Mouse (Mus musculus) forebrain, embryonic 14.5 days (tissue): Measurements from ENCODE around the gene Rassf7. TPM values are rescaled to one million over a fixed set of nuclear protein-coding genes. Genes with fewer than 3 reads are reported as not detected.

ENCODE experiments used
- ATAC-seq: fragments of 200-750 bp; cut with Nextera tagmentation; 2 replicates; pipeline ENCODE4 v1.8.0; 2017; ENCODE audit warnings: mild to moderate bottlenecking, moderate library complexity
- DNase-seq: peaks from one replicate; pipeline ENCODE4 v3.0.0-alpha.2; 2015; ENCODE audit warnings: low spot score
- H3K27ac ChIP-seq: fragments of 300-500 bp; sonication (generic); 2 replicates; pipeline ENCODE4 v1.5.1; 2014; ENCODE audit warnings: low read depth, mild to moderate bottlenecking, control low read depth, low read length, moderate library complexity
- H3K27me3 ChIP-seq: fragments of 300-500 bp; sonication (generic); replicated peaks from 2 replicates; pipeline ENCODE4 v1.6.1; 2014; ENCODE audit warnings: low read length, control low read depth, mixed read lengths; ENCODE audit not compliant: control insufficient read depth, insufficient read depth
- H3K36me3 ChIP-seq: fragments of 300-500 bp; sonication (generic); 2 replicates; pipeline ENCODE4 v1.6.1; 2014; ENCODE audit warnings: low read length, control low read depth; ENCODE audit not compliant: control insufficient read depth, insufficient read depth
- H3K4me1 ChIP-seq: fragments of 300-500 bp; sonication (generic); 2 replicates; pipeline ENCODE4 v1.6.1; 2014; ENCODE audit warnings: antibody characterized with exemption, low read length, control low read depth; ENCODE audit not compliant: control insufficient read depth, insufficient read depth
- H3K4me2 ChIP-seq: fragments of 300-500 bp; sonication (generic); 2 replicates; pipeline ENCODE4 v1.6.1; 2014; ENCODE audit warnings: mild to moderate bottlenecking, control low read depth, low read length
- H3K4me3 ChIP-seq: fragments of 300-500 bp; sonication (generic); 2 replicates; pipeline ENCODE4 v1.5.1; 2014; ENCODE audit warnings: low read depth, low read length, control low read depth
- H3K9ac ChIP-seq: fragments of 300-500 bp; sonication (generic); 2 replicates; pipeline ENCODE4 v1.6.1; 2014; ENCODE audit warnings: mild to moderate bottlenecking, low read length, control low read depth, moderate library complexity
- H3K9me3 ChIP-seq: fragments of 300-500 bp; sonication (generic); replicated peaks from 2 replicates; pipeline ENCODE4 v1.6.1; 2016; ENCODE audit warnings: low read length, control low read depth, mixed read lengths; ENCODE audit not compliant: control insufficient read depth
- WGBS: fragments of 180-500 bp; shearing (Covaris S2); extraction: QIAGEN DNeasy Blood & Tissue Kit; methylation state at CpG from one replicate; pipeline ENCODE4 v1.1.7; 2014; 5-methylcytosine and 5-hydroxymethylcytosine counted together
- polyA plus RNA-seq: library from polyadenylated mRNA; unstranded; fragments of >200 nt; fragmentation: Nextera tagmentation; extraction: Ambion mirVana; gene quantifications from 2 replicates; pipeline ENCODE4 v1.2.1, GENCODE M21; 2014

Rassf7 gene
- polyA plus RNA-seq, result 23.7 and 23.8 TPM in 2 replicates

DNA sequence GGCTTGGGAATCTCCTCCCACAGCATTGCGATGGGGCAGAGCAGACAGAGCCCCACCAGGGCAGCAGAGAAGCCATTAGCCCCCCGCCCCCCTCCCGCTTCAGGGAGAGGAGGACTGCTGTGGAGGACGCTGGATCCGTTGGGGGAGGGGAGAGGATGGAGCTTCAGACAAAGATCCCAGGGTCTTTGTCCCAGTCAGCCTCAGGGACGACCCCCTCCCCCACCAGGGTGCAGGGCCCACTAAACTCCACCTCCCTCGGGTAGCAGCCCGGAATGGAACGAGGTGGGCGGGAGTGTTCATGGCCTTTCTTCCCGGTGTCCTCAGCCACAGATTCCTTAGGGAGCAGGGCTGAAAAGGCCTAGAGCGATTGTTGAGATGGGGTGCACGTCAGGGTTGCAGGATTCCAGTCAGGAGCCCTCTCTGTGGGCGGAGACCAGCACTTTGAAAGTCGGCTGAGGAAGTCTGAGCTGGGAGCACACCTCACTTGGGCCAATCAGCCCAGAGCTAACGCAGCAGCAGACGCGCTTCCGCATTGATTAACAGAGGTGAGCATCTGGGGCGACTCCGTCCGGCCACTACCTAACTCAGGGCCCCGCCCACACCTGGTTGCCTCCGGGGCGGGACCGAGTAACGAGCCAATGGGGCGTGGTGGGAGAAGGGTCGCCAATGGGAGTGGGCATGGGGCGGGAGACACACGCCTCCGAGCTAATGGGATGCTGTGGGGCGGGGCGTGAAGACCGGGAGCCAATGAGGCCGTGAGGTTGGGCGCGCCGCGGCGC, at the start of gene Rassf7:
Gene Rassf7 (plus strand): TSS at position 760 of the 779 bp plus-strand sequence.
- H3K4me3 ChIP-seq, result peak within 1 kb of the TSS; percentile 70
- under 1% methylated on average over 40 of the region's 41 CpGs for WGBS

DNA sequence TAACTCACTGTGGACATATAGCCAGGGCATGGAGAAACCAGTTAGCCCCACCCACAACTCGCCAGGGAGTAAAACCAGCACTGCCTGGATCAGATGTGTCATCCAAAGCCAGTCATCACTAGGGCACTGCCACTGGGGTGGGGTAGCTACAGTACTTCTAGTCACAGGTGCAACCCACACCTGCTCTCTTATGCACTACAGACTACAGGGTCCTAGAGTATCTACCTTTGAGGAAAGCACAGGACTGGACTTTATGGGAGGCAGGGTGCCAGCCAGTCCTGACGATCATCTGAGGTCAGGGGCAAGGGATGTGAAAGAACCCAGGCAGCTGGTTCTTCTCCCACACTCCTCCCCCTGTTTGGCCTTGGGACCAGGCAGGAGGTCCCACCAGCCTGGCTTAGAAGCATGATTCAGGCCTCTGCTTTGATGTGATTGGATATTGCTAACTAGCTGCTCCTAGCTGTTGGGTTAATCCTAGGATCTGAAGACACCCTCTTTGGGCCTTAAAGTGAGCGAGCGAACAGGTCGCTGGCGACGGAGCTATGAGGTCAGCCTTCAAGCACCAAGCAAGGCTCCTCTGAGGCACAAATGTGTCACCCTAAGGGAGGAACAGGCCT, 47.7 kb upstream of the Rassf7 start:
- Histone ChIP-seq H3K27me3 (no peaks in the 10 kb centered on the region), H3K27ac (no peak overlapping the region), H3K4me1 (peaks cover 8% of the 10 kb centered on the region), H3K9me3 (no peaks in the 10 kb centered on the region), H3K4me3 (peak overlapping the region; percentile 15), H3K36me3 (peaks cover 13% of the 10 kb centered on the region), H3K9ac (peak overlapping the region; percentile 58), H3K4me2 (peak overlapping the region; percentile 47)
- ATAC-seq (no peak), DNase-seq (no peak)
- WGBS, result 27% methylated on average over 7 of the region's 7 CpGs

More for the DNA sequence above, at the start of gene Rassf7:
- Histone ChIP-seq H3K9me3 (no peaks in the 10 kb centered on the region), H3K27ac (peak within 1 kb of the TSS; percentile 84), H3K9ac (peak within 1 kb of the TSS; percentile 73), H3K36me3 (peaks cover 7% of the 10 kb centered on the region; the same call in 1 of the 2 replicates), H3K27me3 (no peaks in the 10 kb centered on the region), H3K4me2 (peak within 1 kb of the TSS; percentile 94), H3K4me1 (peaks cover 11% of the 10 kb centered on the region)
- peak; percentile 96 for DNase-seq
- peak; percentile 96 for ATAC-seq

DNA sequence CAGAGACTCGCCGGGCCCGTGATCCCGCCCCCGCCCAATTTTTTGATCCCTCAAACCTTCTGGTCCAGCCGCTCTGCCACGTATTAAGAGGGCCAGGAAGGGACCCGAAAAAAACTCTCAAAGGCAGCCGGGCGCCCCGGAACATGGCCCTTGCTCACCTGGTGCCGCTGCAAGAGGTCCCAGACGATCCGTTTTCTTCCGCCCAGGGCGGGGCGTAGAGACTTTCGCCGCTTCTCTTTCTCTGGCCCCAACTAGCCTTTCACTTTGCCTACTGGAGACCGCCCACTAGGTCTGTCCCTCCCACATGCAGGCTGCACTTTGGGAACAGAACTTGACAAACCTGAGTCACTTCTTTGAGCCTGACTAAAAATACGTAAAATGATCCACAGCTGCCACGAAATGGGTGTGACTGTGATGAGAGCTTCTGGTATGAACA, 47.1 kb upstream of the Rassf7 start:
- 4% methylated on average over 22 of the region's 22 CpGs for WGBS
- H3K9ac ChIP-seq, result peak overlapping the region; percentile 58
- peaks cover 8% of the 10 kb centered on the region; the same call in 1 of the 2 replicates for H3K36me3 ChIP-seq
- DNase-seq (no peak), ATAC-seq (no peak)
- H3K4me3 ChIP-seq, result peak overlapping the region; percentile 15
- H3K27ac ChIP-seq, result no peak overlapping the region
- no peaks in the 10 kb centered on the region for H3K9me3 ChIP-seq
- peaks cover 13% of the 10 kb centered on the region for H3K4me1 ChIP-seq
- no peaks in the 10 kb centered on the region for H3K27me3 ChIP-seq
- peak overlapping the region; percentile 47 for H3K4me2 ChIP-seq

DNA sequence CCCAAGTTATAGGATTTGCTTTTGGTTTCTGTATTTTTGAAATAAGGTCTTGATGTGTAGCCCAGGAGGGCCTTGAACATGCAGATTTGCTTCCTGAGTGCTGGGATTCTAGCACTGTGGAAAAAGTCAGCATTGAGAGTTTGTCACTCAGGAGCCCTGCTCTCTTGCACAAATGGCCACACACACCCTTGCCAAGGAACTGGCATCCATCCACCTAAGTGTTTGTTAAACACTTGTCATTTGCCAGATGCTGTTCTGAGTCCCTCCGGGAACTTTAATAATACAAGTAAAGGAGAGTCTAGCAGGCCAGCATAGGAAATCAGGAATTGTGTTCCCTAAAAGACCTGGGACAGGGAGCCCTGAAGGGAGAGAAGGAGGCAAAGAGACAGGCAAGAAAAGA, 46.4 kb upstream of the Rassf7 start:
- H3K4me3 ChIP-seq, result no peak overlapping the region
- ATAC-seq (no peak), DNase-seq (peak; percentile 52)
- 28% methylated on average over 1 of the region's 1 CpGs for WGBS
- H3K27ac ChIP-seq, result no peak overlapping the region
- H3K9ac ChIP-seq, result no peak overlapping the region
- H3K4me1 ChIP-seq, result peaks cover 13% of the 10 kb centered on the region
- no peaks in the 10 kb centered on the region for H3K9me3 ChIP-seq
- no peak overlapping the region for H3K4me2 ChIP-seq
- 0 out of 2 replicates have a peak, but pooled peaks cover 3% of the 10 kb centered on the region for H3K36me3 ChIP-seq
- no peaks in the 10 kb centered on the region for H3K27me3 ChIP-seq

DNA sequence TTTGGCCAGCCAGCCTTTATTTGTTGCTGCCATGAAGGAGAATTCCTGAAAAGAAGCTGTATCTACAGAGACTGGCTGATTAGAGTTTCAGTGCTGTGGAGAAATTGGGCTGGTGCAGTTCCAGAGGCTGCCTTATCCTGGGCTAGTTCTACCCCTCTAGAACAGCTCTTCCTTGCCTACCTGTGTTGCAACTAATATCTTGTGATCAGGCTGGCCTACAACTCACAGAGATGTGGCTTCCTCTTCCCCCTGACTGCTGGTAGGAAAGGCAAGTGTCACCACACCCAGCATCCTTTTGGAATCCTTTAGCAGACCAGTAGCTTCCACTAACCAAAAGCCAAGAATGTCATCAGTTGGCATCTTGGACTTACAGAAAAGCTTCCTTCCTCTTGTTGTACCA, 45.8 kb upstream of the Rassf7 start:
- 0 out of 2 replicates have a peak, but pooled peaks cover 2% of the 10 kb centered on the region for H3K36me3 ChIP-seq
- no peak overlapping the region for H3K9ac ChIP-seq
- H3K4me3 ChIP-seq, result no peak overlapping the region
- H3K4me2 ChIP-seq, result no peak overlapping the region
- DNase-seq (no peak), ATAC-seq (no peak)
- H3K27ac ChIP-seq, result no peak overlapping the region
- no peaks in the 10 kb centered on the region for H3K9me3 ChIP-seq
- no peaks in the 10 kb centered on the region for H3K27me3 ChIP-seq
- H3K4me1 ChIP-seq, result peaks cover 13% of the 10 kb centered on the region

DNA sequence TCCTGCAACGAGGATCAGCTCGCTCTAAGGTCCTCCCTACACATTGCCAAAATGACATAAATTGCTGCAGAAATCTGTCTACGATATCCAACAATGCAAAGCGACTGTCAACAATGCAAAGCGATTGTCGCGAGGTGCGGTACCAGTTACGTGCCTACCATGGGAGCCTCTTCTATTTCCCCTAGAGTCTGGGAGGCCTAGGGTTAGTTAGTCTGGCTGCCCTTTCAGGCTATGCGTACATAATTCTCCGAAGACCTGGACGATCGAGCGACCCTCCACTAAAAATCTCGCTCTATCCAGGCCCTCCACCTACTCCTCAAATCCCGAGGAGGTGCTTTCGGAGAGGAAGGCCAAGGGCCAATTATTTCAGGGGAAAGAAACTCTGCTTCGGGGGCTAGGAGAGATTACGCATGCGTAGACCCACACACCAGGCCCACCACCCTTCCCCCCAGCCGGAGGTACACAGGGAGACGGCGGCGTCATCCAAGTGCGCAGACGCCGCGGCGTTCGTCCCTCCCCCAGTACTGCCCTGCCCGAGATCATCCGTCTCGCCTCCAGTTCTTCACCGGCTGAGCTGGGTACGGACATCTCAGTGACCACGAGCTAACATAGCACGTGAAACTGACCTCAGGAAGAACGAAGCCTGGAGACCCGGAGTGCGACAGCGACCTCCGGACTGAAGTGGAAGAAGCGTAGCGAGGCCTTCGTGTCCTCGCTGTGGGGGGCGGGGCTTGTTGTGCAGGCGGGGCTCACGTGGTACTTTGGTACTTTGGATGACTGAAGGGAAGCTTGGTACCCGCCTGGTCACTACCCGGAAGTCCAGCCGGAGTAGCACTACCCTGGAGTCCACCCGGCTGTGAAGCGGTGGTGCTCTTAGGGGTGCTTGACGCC, 43.3 kb upstream of the Rassf7 start, which contains the start of gene Rnh1:
Gene Rnh1 (minus strand): TSS at position 742 of the 891 bp plus-strand sequence.
- Histone ChIP-seq H3K27me3 (no peaks in the 10 kb centered on the region), H3K4me2 (peak within 1 kb of the TSS; percentile 73), H3K9ac (peak within 1 kb of the TSS; percentile 77), H3K4me3 (peak within 1 kb of the TSS; percentile 52), H3K9me3 (no peaks in the 10 kb centered on the region), H3K4me1 (peaks cover 13% of the 10 kb centered on the region), H3K27ac (peak within 1 kb of the TSS; percentile 92), H3K36me3 (no peaks in the 10 kb centered on the region)
- DNase-seq (peak; percentile 98), ATAC-seq (peak; percentile 98)
- WGBS, result 3% methylated on average over 55 of the region's 55 CpGs

DNA sequence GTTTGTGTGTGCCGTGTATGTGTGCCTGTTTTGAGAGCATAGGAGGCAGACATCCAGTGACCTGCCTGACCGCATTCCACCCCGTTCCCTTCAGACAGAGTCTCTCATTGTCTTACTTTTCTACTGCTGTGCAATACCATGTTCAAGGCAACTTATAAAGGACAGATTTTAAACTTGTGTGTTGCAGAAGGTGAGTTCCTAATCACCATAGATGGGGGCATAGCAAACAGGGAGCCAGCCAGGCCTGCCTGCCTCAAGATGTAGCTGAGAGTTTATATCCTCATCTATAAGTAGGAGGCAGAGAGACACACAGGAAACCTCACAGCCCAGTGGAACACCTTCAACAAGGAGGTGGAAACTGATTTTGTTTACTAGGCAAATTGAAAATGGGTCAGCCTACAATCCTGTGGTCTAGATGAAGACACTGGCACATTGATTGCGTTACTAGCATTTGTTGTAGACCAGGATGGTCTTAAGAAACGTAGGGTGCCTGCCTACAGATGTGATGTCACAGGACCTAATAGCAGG, 42.3 kb upstream of the Rassf7 start:
- Histone ChIP-seq H3K4me1 (peaks cover 7% of the 10 kb centered on the region), H3K4me3 (peak overlapping the region; percentile 52), H3K9ac (peak overlapping the region; percentile 77), H3K9me3 (no peaks in the 10 kb centered on the region), H3K4me2 (peak overlapping the region; percentile 73), H3K27ac (no peak overlapping the region), H3K27me3 (no peaks in the 10 kb centered on the region), H3K36me3 (no peaks in the 10 kb centered on the region)
- WGBS, result 90% methylated on average over 5 of the region's 5 CpGs
- DNase-seq (no peak), ATAC-seq (no peak)

DNA sequence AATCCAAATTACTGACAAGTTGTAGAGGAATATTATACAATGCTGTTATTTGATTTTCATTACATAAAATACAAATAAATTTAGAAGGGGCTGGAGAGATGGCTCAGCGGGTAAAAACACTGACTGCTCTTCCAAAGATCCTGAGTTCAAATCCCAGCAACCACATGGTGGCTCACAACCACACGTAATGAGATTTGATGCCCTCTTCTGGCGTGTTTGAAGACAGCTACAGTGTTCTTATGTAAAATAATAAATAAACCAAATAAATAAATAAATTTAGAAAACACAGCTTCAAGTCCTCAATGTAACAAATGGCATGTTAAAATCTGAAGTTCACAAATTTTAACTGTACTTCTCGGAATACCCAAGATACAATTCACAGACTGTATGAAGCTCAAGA, 40.6 kb upstream of the Rassf7 start:
- ATAC-seq (no peak), DNase-seq (no peak)
- H3K27me3 ChIP-seq, result no peaks in the 10 kb centered on the region
- no peaks in the 10 kb centered on the region for H3K9me3 ChIP-seq
- H3K4me2 ChIP-seq, result no peak overlapping the region
- H3K27ac ChIP-seq, result no peak overlapping the region
- no peaks in the 10 kb centered on the region for H3K36me3 ChIP-seq
- no peak overlapping the region for H3K4me3 ChIP-seq
- no peak overlapping the region for H3K9ac ChIP-seq
- WGBS, result 91% methylated on average over 4 of the region's 4 CpGs
- H3K4me1 ChIP-seq, result peaks cover 7% of the 10 kb centered on the region
